Mouse (Mus musculus): ENCODE results near the gene Kcng4. TPM values are rescaled to one million over a fixed set of nuclear protein-coding genes. Genes with fewer than 3 reads are reported as not detected.

Gene Kcng4
- polyA plus RNA-seq, 1 experiment from 2014 or later = 0.08 TPM

DNA sequence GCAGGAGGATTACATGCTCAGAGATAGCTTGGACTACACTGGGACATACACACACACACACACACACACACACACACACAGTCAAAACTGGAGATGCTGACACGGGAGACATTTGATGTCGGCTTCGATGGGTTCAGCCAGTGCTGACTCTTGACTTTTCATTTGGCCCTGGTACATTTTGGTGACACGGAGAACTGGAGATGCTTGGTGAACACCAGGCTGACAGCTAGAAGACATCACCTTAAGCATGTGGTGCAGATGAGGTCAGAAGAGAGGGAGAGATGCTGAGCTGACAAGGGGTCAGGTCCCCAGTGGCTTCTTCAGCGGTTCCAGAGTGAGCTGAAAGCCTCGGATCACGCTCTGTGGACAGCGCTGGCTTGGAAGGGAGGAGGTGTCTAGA is 12.4 kb downstream of the Kcng4 start:
- no peak overlapping the region for H3K4me2 ChIP-seq (ENCODE audit: low read depth, low read length)
- H3K9me3 ChIP-seq (ENCODE audit: control insufficient read depth, low read length) = no peaks in the 10 kb centered on the region
- H3K36me3 ChIP-seq (ENCODE audit: control insufficient read depth, insufficient read depth, low read length) = no peaks in the 10 kb centered on the region
- H3K4me3 ChIP-seq (ENCODE audit: low read depth, low read length) = no peak overlapping the region
- no peak overlapping the region for H3K9ac ChIP-seq (replicated peaks; ENCODE audit: low read depth, low read length)
- H3K4me1 ChIP-seq (ENCODE audit: control insufficient read depth, insufficient read depth, low read length) = no peaks in the 10 kb centered on the region
- ATAC-seq (ENCODE audit: low read depth) = no peak
- no peaks in the 10 kb centered on the region for H3K27me3 ChIP-seq (ENCODE audit: control insufficient read depth, insufficient read depth, low read length)
- no peak overlapping the region for H3K27ac ChIP-seq (ENCODE audit: low read depth, low read length)
- 95% methylated on average over 8 of the region's 8 CpGs for WGBS

DNA sequence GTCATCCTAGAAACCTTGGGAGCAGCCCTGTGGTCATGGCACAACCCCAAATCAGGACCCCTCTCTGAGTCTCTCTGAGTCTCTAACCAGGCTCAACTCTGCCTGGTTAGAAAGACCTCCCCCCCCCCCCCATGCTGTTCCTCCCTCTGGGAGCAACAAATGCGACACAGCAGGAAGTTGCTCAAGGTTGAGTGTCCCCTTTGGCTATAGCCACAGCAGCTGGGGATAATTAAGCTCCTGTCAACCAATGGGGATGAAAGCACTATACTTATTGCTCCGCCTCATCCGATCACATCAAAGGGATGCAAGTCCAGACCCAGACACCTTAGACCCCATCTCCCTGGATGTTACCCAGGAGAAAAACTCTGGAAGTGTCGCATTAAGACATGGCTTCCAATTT is 12.9 kb downstream of the Kcng4 start:
- ATAC-seq (ENCODE audit: low read depth) = no peak
- H3K9me3 ChIP-seq (ENCODE audit: control insufficient read depth, low read length) = no peaks in the 10 kb centered on the region
- WGBS = 57% methylated on average over 4 of the region's 4 CpGs

DNA sequence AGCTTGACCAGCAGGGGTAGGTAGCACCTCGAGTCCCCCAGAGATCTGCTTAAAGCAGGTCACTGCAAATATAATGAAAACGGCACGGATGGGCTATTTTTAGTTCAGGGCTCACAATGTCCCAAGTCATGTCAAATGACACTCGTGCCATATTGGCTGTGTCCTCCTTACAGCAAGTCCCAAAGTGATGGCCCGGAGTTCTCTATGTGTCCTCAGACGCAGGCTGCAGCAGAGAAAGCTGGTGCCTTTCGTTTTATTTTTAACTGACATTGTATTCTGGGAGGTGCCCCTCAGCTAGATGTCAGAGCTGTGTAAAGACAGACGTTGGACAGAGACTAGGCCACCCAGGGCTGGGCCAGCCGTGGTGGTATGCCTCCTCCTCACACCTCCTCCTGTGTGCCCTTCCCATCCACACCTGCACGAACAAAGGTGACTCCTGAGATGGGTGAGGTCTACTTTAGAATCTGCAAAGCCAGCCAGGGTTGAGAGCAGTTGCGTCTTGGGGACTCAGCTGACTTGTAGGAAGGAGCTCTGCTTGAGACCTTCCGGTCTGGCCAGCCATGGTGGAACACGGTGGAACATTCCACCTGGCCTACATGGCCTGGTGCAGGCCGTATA is 14.5 kb downstream of the Kcng4 start:
- ATAC-seq (ENCODE audit: low read depth) = no peak
- H3K27ac ChIP-seq (ENCODE audit: low read depth, low read length) = no peak overlapping the region
- no peak overlapping the region for H3K4me2 ChIP-seq (ENCODE audit: low read depth, low read length)
- H3K36me3 ChIP-seq (ENCODE audit: control insufficient read depth, insufficient read depth, low read length) = no peaks in the 10 kb centered on the region
- H3K9ac ChIP-seq (replicated peaks; ENCODE audit: low read depth, low read length) = no peak overlapping the region
- no peaks in the 10 kb centered on the region for H3K9me3 ChIP-seq (ENCODE audit: control insufficient read depth, low read length)
- 89% methylated on average over 14 of the region's 14 CpGs for WGBS
- no peaks in the 10 kb centered on the region for H3K4me1 ChIP-seq (ENCODE audit: control insufficient read depth, insufficient read depth, low read length)
- H3K27me3 ChIP-seq (ENCODE audit: control insufficient read depth, insufficient read depth, low read length) = no peaks in the 10 kb centered on the region
- no peak overlapping the region for H3K4me3 ChIP-seq (ENCODE audit: low read depth, low read length)

More for the DNA sequence above, 12.9 kb downstream of the Kcng4 start:
- Histone ChIP-seq H3K36me3 (ENCODE audit: control insufficient read depth, insufficient read depth, low read length) (no peaks in the 10 kb centered on the region), H3K4me2 (ENCODE audit: low read depth, low read length) (no peak overlapping the region), H3K9ac (replicated peaks; ENCODE audit: low read depth, low read length) (no peak overlapping the region), H3K27me3 (ENCODE audit: control insufficient read depth, insufficient read depth, low read length) (no peaks in the 10 kb centered on the region), H3K4me1 (ENCODE audit: control insufficient read depth, insufficient read depth, low read length) (no peaks in the 10 kb centered on the region), H3K27ac (ENCODE audit: low read depth, low read length) (no peak overlapping the region), H3K4me3 (ENCODE audit: low read depth, low read length) (no peak overlapping the region)

DNA sequence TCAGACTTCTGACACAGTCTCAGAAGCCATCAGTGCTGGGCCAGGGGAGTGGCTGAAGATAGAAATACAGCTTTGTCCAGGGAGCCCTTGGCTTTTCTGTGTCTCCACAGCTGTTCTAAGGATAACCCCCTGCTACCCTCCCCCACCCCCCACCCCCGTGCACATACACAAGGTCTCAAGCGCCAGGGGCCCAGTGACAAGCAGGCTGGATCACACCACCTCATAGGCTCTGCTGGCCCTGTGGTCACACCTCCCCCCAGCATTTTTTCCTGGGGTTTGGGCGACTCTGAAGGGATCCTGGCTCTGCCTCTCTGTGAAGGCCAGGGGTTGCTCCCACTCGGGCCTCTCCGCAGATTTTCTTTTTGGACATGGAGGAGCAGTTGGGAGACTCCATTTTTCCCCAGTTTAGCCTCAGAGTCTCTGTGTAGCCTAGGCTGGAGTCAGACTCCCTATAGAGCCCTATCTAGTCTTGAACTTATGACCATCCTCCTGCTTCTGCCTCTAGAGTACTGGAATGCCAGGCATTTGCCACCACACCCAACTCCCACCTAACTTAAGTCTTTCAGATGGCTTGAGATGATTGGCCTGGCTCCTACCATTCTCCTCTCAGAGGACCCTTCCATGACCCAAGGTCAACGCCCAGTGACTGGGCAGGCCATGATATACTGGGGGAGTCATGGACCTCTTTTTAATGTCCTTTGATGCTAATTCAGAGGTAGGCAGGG is 15.2 kb downstream of the Kcng4 start:
- Histone ChIP-seq H3K9ac (replicated peaks; ENCODE audit: low read depth, low read length) (no peak overlapping the region), H3K36me3 (ENCODE audit: control insufficient read depth, insufficient read depth, low read length) (no peaks in the 10 kb centered on the region), H3K27me3 (ENCODE audit: control insufficient read depth, insufficient read depth, low read length) (no peaks in the 10 kb centered on the region), H3K27ac (ENCODE audit: low read depth, low read length) (no peak overlapping the region), H3K4me1 (ENCODE audit: control insufficient read depth, insufficient read depth, low read length) (no peaks in the 10 kb centered on the region), H3K4me3 (ENCODE audit: low read depth, low read length) (no peak overlapping the region), H3K4me2 (ENCODE audit: low read depth, low read length) (no peak overlapping the region), H3K9me3 (ENCODE audit: control insufficient read depth, low read length) (no peaks in the 10 kb centered on the region)
- WGBS = 73% methylated on average over 6 of the region's 6 CpGs
- ATAC-seq (ENCODE audit: low read depth) = no peak

DNA sequence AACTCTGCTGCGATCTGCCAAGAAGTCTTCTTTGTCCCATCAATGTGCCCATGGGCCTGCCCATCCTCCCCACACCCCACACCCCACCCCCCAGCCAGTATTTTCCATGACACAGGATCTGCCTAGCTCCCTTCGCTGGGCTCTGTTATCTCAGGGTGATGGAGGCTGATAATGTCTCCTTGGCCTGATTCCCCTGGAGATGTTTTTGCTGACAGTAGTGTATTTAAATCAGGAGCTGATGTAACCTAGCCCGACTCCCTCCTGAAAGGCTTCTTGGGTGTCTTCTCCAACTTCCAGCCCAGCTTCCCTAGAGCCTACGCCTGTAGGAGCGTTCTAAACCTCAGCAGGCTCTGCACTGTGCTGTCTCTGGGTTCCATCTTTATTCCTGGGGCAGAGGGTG is 16.6 kb downstream of the Kcng4 start:
- Histone ChIP-seq H3K36me3 (ENCODE audit: control insufficient read depth, insufficient read depth, low read length) (no peaks in the 10 kb centered on the region), H3K9me3 (ENCODE audit: control insufficient read depth, low read length) (no peaks in the 10 kb centered on the region), H3K4me1 (ENCODE audit: control insufficient read depth, insufficient read depth, low read length) (no peaks in the 10 kb centered on the region), H3K27ac (ENCODE audit: low read depth, low read length) (no peak overlapping the region), H3K9ac (replicated peaks; ENCODE audit: low read depth, low read length) (no peak overlapping the region), H3K4me2 (ENCODE audit: low read depth, low read length) (no peak overlapping the region), H3K27me3 (ENCODE audit: control insufficient read depth, insufficient read depth, low read length) (no peaks in the 10 kb centered on the region), H3K4me3 (ENCODE audit: low read depth, low read length) (no peak overlapping the region)
- WGBS = 79% methylated on average over 5 of the region's 5 CpGs
- ATAC-seq (ENCODE audit: low read depth) = no peak

DNA sequence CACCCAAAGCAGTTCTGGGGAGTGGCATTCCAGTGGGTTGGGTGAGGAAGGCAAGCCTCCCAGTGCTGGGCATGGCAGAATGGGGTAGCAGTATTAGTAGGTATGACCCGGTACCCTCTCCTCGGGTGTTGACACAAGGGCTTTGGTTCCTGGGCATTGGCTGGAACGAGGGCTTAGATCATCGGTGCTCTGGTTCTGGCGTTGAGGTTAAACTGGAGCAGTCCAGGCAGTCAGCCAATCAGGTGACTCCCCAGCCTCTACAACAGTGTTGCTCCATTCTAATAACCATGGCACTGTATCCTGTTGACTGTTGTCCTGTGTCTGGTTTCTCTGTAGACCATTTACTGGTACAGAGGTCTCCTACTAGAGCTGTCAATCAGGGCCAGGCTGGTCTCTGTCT is 17.9 kb downstream of the Kcng4 start:
- Histone ChIP-seq H3K27me3 (ENCODE audit: control insufficient read depth, insufficient read depth, low read length) (no peaks in the 10 kb centered on the region), H3K9ac (replicated peaks; ENCODE audit: low read depth, low read length) (no peak overlapping the region), H3K36me3 (ENCODE audit: control insufficient read depth, insufficient read depth, low read length) (no peaks in the 10 kb centered on the region), H3K4me1 (ENCODE audit: control insufficient read depth, insufficient read depth, low read length) (no peaks in the 10 kb centered on the region), H3K27ac (ENCODE audit: low read depth, low read length) (no peak overlapping the region), H3K9me3 (ENCODE audit: control insufficient read depth, low read length) (no peaks in the 10 kb centered on the region), H3K4me3 (ENCODE audit: low read depth, low read length) (no peak overlapping the region), H3K4me2 (ENCODE audit: low read depth, low read length) (no peak overlapping the region)
- 98% methylated on average over 5 of the region's 5 CpGs for WGBS
- ATAC-seq (ENCODE audit: low read depth) = no peak

DNA sequence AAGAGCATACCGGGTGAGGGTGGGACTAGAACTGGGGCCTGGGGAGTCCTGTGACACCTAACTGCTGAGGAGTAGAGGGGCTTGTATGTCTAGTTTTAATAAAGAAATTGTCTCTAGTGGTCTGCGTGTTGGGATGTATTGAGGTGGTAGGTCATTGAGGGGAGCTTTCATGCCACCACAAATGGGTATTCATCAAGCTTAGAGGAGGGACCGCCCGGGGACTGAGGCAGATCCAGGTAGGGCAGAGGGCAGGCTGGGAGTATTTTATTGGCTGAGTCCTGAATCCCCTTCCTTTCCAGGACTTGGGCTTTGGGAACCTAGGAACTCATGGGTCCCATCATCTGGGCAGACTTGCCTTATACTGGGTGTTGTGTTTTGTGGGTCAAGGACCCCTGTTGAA is 18.7 kb downstream of the Kcng4 start:
- Histone ChIP-seq H3K4me3 (ENCODE audit: low read depth, low read length) (no peak overlapping the region), H3K27me3 (ENCODE audit: control insufficient read depth, insufficient read depth, low read length) (no peaks in the 10 kb centered on the region), H3K4me2 (ENCODE audit: low read depth, low read length) (no peak overlapping the region), H3K9me3 (ENCODE audit: control insufficient read depth, low read length) (no peaks in the 10 kb centered on the region), H3K9ac (replicated peaks; ENCODE audit: low read depth, low read length) (no peak overlapping the region), H3K27ac (ENCODE audit: low read depth, low read length) (no peak overlapping the region), H3K4me1 (ENCODE audit: control insufficient read depth, insufficient read depth, low read length) (no peaks in the 10 kb centered on the region), H3K36me3 (ENCODE audit: control insufficient read depth, insufficient read depth, low read length) (no peaks in the 10 kb centered on the region)
- 84% methylated on average over 4 of the region's 4 CpGs for WGBS
- no peak for ATAC-seq (ENCODE audit: low read depth)

DNA sequence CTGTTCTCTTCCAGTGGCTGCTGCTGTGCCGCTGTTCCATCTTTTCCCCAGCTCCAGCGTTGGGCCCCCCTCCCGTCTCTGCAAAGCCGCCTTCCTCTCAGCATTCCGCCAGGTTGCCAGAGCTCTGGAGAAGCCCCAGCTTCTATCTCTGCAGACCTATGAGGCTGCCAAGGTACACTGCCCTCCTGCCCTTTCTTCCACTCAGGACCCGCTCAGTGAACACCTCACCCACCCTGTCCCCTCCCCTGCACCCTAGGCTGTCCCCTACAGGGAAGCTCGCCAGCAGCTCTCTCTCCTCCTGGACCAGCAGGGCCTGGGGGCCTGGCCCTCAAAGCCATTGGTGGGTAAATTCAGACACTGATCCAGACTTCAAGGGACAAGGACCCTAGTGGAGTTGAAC is 19.1 kb downstream of the Kcng4 start:
- ATAC-seq (ENCODE audit: low read depth) = no peak
- 79% methylated on average over 7 of the region's 7 CpGs for WGBS
- Histone ChIP-seq H3K4me2 (ENCODE audit: low read depth, low read length) (no peak overlapping the region), H3K36me3 (ENCODE audit: control insufficient read depth, insufficient read depth, low read length) (no peaks in the 10 kb centered on the region), H3K9me3 (ENCODE audit: control insufficient read depth, low read length) (no peaks in the 10 kb centered on the region), H3K9ac (replicated peaks; ENCODE audit: low read depth, low read length) (no peak overlapping the region), H3K27ac (ENCODE audit: low read depth, low read length) (no peak overlapping the region), H3K27me3 (ENCODE audit: control insufficient read depth, insufficient read depth, low read length) (no peaks in the 10 kb centered on the region), H3K4me3 (ENCODE audit: low read depth, low read length) (no peak overlapping the region), H3K4me1 (ENCODE audit: control insufficient read depth, insufficient read depth, low read length) (no peaks in the 10 kb centered on the region)

DNA sequence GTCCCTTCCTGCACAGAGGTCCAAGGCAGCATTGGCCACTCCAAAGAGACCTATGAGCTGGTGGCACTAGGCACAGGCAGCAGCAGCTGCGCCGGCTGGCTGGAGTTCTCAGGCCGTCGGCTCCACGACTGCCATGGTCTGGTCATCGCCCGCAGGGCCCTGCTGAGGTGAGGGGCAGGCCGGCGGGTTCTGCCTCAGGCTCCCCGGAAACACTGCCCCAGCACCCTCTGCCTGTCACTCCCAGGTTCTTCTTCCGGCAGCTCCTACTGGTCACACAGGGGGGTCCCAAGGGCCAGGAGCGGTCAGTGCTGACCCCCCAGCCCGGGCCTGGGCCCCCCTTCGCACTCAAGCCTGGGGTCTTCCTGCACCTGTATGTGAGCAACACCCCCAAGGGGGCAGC is 20.4 kb downstream of the Kcng4 start:
- no peaks in the 10 kb centered on the region for H3K36me3 ChIP-seq (ENCODE audit: control insufficient read depth, insufficient read depth, low read length)
- H3K27ac ChIP-seq (ENCODE audit: low read depth, low read length) = no peak overlapping the region
- no peak overlapping the region for H3K4me3 ChIP-seq (ENCODE audit: low read depth, low read length)
- H3K9me3 ChIP-seq (ENCODE audit: control insufficient read depth, low read length) = no peaks in the 10 kb centered on the region
- H3K9ac ChIP-seq (replicated peaks; ENCODE audit: low read depth, low read length) = no peak overlapping the region
- no peak for ATAC-seq (ENCODE audit: low read depth)
- no peak overlapping the region for H3K4me2 ChIP-seq (ENCODE audit: low read depth, low read length)
- no peaks in the 10 kb centered on the region for H3K4me1 ChIP-seq (ENCODE audit: control insufficient read depth, insufficient read depth, low read length)
- H3K27me3 ChIP-seq (ENCODE audit: control insufficient read depth, insufficient read depth, low read length) = no peaks in the 10 kb centered on the region
- 82% methylated on average over 14 of the region's 14 CpGs for WGBS

Measured in neural tube, embryonic 14.5 days (tissue).